Mouse (Mus musculus) cerebellum, adult 9-10 months (tissue): ENCODE measurements at regions not wholly inside any gene's neighbourhood (a gene's known extent, or its start where the extent isn't known, plus 50 kb on each side); places are given as distances from the start of the nearest gene placed in this dataset.
"Not testable (repeated sequence)": the region's sequence is repeated elsewhere in the genome, so short reads cannot be mapped to it uniquely, and the experiment has no call there.

ENCODE experiments used
- DNase-seq: peaks from one replicate; pipeline ENCODE4 v3.0.0; 2022

DNA sequence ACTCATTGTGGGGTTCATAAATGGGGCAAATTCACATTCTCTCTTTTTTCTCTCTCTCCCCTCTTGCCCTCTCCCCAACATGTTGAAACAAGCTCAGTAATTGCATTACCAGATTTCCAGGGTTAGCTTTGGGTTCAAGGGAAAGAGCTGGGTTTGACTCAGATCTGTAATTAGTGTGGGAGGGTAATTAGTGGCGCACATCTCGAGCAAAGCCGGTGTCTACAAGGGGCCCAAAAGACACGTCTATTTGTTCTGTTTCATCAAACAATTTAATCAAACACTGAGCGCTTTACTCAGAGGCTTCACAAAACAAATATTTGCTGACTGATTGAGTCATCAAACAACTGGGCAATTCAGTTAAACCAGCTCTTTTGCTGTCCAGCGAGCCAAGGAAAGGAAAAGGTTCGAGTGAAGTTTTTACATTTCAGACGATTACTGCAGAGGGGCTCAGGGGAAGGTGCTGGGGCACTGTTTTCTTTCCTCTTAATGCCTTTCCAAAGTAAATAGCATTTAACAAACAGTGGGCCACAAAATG, 193.6 kb upstream of the Six2 start:
- DNase-seq: no peak

DNA sequence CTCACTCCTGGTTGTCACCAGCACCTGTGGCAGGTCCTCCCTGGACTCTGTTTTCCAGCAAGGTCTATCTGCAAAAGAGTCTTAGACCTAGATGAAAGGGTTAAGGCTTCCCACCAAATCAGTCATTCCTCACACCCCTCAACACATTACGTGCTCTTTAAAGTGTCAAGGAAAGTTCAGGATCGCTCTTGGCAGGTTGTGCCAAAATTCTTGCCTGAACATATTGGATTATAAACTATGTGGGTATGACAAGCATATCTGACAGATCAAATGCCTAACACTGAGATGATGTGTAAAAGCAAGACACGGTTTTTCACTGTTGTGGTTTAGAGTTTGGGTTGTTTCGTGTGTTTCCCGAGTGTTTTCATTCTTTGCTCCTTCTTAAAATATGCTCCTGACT, 193.0 kb upstream of the Six2 start:
- DNase-seq: no peak

- DNase-seq: peak; percentile 3
Measured at GRCm38 (mm10) chr17:85877426-85877825, 189.4 kb upstream of the Six2 start.

DNA sequence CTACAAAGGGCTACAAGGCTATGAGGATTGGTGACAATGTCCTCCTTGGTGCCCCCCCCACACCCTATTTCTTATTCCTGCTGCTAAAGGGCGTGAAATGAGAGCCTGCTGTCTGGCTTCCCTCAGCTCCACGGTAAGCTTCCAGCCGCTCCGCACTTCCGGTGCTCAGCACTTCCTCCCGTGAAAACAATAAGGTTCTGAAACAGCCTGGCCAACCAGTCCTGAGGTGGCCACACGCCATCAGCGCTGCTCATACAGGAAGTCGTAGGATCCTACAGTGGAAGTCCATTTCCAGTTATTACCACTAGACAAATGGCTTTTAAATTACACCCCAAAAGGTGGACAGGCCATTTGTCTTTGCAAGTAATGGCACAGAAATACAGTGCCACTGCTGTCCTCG, 188.8 kb upstream of the Six2 start:
- no peak for DNase-seq

DNA sequence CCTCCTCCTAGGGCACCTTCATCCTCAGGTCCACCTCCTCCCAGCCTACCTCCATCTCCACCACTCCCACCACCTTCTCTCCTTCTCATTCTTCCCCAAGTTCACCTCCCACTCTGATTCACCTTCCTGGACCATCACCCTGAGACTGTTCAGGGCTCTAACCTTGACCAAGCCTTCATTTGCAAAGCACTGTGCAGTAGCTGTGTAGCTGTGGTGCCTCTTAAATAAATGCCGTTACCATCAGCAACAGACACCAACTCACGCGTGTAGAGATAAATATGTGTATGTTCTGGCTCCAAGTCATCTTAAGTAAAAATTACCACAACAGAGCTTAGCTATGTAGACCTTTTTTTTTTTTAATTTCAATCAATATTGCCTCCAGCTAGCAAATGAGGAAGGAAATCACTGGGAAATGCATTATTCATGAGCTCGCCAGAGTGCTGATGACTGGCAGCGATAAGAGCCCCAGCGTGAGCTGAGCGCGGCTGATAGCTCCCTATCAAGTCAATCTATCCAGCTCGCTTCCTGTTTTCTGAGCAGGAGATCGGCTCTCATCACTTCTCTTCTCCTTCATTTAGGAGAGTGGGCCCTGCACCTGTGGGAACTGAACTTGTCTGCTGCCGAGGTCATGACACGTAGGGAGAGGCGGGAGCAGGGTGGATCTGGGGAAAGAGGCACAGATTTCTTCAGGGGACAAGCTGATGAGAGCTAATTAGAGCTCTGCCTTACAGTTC, 185.9 kb upstream of the Six2 start:
- no peak for DNase-seq

DNA sequence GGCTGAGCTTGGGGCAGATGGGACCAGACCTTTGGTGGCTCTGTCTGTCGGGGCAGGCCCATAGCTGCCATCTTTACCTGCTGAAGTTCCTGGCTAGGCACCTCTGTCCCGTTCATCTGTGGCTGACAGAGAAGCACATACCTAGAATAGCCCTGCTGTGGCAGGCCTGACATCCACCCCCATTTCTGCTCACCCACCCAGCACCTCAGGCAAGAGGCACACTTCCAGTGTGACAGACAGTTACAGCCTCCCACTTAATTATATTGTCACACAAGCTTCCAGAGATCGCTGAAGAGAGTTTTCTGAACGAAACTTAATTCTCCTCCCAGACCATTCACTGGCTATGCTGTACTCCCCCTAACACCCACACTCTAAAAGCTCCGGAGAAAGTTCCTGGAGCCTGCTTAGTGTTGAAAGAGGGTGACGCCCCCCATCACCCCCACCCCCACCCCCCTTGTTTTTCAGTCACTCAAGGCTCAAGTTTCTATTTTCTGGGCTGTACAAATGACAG, 184.9 kb upstream of the Six2 start:
- DNase-seq: no peak

DNA sequence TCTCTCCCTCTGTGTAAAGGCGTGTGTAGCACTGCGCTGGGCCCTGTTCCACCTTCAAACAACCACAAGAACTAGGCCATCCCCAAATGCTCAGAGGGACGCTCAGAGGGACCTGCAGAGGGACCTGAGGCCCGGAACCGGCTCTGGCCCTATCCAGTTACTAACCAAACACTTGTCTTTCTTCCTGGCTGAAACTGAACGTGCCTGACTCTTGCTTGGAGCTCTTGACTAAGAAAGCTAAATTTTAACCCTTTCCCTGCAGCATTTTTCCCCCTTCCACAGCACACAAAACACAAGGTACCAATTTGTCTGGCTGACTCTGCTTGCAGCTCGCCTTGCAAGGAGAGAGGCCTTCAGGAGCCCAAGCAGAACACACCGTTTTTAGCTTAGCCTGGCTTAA, 182.3 kb upstream of the Six2 start:
- DNase-seq: no peak

GRCm38 (mm10) chr17:85869179-85869578, 181.1 kb upstream of the Six2 start:
- no peak for DNase-seq

- DNase-seq: no peak
Measured at GRCm38 (mm10) chr17:85867945-85868616, 180.0 kb upstream of the Six2 start.

DNA sequence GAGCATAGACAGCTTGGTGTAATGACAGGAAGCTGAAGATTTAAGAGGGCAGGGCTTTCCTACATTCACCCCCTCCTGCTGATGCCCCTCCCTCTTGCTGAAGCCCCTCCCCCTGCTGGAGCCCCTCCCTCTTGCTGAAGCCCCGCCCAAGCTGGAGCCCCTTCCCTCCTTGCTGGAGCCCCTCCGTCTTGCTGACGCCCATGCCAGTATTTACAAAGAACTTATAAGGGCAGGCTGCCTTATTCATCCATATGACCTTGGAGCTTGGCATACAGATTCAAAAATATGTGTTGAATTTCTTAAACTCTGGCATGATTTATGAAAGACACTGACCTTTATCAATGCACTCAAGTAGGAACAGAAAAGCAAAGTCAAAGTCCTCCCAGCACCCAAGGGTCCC, 178.5 kb upstream of the Six2 start:
- DNase-seq: no peak

DNA sequence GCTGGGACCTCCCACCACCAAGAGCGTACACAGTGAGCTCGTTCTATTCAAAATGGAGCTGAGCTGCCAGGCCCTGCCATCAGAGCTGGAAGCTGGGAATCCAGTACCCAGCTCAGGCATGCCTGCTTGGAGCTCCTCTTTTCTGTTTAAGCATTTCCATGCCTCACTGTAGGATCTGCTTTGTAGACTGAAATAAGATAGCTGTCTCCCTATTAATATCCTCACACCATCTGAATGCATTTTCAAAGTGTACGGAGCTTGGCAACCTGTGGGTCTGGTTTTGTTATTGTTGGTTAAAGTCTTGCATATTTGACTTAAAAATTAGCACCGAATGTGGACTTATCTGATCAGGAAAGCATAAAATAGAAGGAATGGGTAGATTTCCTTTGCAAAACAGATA, 177.9 kb upstream of the Six2 start:
- DNase-seq: no peak

GRCm38 (mm10) chr17:85861328-85861727, 173.3 kb upstream of the Six2 start:
- DNase-seq: no peak

- no peak for DNase-seq
Measured at GRCm38 (mm10) chr17:85860797-85861196, 172.7 kb upstream of the Six2 start.

DNA sequence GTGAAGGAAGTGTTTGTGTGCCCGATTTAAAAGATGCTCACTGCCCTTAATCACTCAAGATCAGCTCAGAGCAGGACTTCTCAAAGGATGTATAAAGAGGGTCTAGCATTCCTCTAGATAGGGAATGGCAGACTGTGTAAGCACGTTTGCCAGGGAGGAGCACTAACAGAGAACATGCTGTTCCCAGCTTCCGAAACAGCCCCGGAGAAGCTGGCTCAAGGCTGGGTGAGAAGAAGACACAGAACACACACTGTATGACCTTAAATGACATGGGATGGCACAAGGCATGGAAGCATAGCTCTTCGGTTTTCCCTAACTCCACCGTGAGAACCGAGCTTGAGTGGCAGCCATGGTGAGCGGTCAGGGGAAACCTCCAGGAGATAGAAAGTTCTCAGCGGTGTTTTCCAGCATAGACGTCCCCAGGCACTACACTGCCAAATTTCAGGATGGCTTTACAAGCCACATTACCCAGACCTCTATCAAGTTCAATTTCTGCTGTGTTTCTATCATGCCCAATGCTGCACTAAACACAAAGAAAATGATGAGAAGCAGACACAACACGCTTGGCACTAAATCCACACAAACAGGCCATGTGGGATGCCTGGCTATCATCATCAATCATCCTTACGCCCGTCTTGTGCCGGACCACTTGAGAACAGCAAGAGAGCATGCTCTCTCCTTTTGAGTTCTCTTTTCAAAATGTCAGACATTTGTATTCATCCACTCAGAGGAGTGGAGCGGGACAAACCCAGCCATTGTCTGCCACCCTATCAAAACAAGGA, 172.0 kb upstream of the Six2 start:
- DNase-seq: no peak

DNA sequence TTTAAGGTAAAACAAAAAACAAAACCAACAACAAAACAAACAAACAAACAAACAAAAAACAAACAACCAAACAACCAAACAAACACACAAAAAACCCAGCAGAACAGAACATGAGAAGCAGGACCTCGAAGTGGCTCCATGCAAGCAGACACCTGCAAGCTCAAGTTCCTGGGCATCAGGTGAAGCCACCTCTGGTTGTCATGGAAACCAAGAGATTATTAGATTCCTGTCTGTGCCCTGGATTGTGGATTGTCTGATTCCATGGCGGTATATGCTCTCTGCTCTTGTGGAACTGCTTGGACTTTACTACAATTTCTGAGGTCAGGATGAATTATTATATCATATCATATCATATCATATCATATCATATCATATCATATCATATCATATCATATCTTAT, 170.4 kb upstream of the Six2 start:
- no peak for DNase-seq

GRCm38 (mm10) chr17:85857705-85858472, 169.8 kb upstream of the Six2 start:
- DNase-seq: no peak

DNA sequence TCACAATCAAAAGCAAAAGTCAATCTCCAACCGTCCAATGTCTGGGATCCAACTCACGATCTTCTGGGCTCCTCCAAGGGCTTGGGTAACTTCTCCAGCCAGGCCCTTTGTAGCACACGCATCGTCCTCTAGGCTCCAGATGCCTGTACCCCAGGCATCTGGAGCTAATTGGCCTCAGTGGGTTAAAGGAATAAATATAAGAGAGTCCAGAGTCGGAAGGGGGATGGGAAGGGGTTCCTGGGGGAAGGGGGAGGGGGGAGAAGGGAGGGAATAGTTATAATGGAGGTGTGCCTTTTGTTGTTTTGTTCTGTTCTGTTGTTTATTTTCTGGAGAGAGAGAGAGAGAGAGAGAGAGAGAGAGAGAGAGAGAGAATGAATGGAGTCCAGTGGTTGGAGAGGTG, 168.8 kb upstream of the Six2 start:
- DNase-seq: not testable (repeated sequence)

- no peak for DNase-seq
Measured at GRCm38 (mm10) chr17:85853156-85853555, 165.1 kb upstream of the Six2 start.

GRCm38 (mm10) chr17:85848526-85848925, 160.5 kb upstream of the Six2 start:
- DNase-seq: no peak

DNA sequence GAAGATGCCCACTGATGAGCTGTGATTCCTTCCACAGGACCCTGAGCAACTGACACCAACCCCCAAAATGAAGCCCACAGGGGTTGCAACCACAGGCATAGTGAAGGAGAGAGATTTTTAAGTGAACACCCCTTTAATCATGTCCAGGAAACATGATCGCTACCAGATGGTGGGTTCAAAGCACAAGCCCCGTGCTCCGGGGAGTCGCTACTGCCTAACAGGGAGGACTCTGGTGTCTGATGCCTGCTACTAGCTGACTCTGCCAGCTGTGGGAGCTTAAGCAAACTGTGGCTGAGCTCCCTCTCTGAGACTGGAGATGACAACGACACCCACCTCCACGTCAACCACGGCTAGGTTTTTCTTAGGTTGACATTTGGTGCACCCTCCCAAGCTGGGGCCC, 159.7 kb upstream of the Six2 start:
- no peak for DNase-seq

DNA sequence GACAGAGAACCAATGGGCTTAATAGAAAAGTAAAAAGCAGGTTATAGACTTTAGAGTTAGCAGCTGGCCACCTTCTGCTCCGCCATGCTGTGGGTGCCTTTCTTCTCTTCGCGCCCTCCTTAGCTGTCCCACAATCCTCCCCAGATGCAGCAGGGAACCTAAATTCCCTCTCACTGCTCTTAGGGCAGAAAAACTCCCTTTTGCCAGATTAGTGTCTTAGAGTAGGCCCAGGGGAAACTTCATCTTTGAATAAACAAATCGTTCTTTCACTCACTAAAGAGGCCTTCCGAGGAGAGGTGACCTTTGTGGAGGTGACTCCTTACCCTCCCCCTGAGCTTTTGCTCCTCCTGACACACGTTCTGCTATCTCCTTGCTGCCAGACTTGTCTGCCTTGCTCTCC, 157.0 kb upstream of the Six2 start:
- no peak for DNase-seq

DNA sequence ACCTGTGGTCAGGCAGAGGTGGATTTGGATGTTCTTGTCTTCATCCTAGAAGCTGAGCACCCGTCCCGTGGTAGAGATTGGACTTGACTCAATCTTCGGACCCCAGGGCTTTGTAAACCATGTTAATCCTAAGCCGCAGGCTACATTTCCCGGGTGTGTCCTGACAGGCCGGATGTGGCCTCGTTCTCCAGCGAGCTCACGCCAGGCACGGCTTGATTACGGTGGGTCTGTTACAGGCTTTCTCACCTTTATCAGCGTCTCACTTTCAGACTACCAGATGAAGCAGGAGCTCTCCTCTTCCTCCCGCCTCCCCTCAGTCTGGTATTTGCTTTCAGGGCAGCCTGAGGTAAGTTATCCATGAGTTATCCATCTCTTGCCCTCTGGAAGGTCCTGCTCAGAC, 156.4 kb upstream of the Six2 start:
- DNase-seq: no peak

DNA sequence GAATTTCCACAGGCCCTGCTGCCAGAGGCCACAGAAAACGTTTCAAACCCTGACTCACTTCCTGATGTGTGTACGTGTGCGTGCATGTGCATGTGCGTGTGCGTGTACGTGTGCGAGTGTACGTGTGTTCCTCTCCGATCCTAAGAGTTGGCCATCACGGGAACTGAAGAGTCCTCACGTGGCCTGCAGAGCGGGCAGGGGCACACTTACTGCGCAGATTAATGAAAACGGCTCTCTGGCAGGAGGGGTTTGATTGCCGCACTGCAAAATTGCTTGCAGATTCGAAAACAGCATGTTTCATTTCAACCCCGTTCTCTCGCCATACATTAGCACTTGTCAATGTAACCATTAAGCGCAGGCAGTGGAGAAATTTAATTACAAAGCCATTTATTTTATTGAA, 135.0 kb upstream of the Six2 start:
- no peak for DNase-seq
